Mouse (Mus musculus): ENCODE measurements at regions not wholly inside any gene's neighbourhood (a gene's known extent, or its start where the extent isn't known, plus 50 kb on each side); places are given as distances from the start of the nearest gene placed in this dataset.

- no peaks in the 10 kb centered on the region for H3K36me3 ChIP-seq
- H3K27ac ChIP-seq: no peak overlapping the region
- H3K9me3 ChIP-seq (replicated peaks): no peaks in the 10 kb centered on the region
- WGBS: 83% methylated on average over 2 of the region's 2 CpGs
- no peak for ATAC-seq (replicated peaks; ENCODE audit: low FRiP score)
- H3K9ac ChIP-seq: no peak overlapping the region
- peaks cover 11% of the 10 kb centered on the region; the same call in 1 of the 2 replicates for H3K4me1 ChIP-seq
- H3K4me3 ChIP-seq (replicated peaks): no peak overlapping the region
- H3K4me2 ChIP-seq: no peak overlapping the region
- H3K27me3 ChIP-seq: no peaks in the 10 kb centered on the region
Measured at GRCm38 (mm10) chr6:94998371-94998770, 118.7 kb upstream of the Kbtbd8 start.

DNA sequence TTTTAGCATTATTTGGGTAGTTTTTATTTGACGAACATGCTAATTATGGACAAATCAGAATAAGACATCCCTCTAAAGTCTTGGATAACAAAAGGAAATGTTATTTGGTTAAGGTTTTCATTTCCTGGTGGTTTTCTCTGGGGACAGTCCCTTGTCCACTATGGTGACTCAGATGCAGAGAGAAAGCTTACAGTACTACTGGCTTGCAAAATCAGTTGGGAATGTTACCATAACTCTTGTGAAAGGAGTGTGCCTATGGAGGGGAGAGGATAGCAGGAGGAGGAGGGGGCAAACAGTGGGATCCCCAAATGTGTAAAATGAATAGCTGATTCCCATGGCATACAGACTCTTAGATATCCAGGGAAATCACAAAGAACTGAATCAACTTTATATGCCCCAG lies 122.7 kb upstream of the Kbtbd8 start:
- Histone ChIP-seq H3K4me2 (no peak overlapping the region), H3K27me3 (no peaks in the 10 kb centered on the region), H3K9me3 (replicated peaks) (no peaks in the 10 kb centered on the region), H3K9ac (no peak overlapping the region), H3K27ac (no peak overlapping the region), H3K36me3 (no peaks in the 10 kb centered on the region), H3K4me1 (peaks cover 7% of the 10 kb centered on the region; the same call in 1 of the 2 replicates), H3K4me3 (replicated peaks) (no peak overlapping the region)
- ATAC-seq (replicated peaks; ENCODE audit: low FRiP score): no peak
- 96% methylated on average over 1 of the region's 1 CpGs for WGBS

- ATAC-seq (replicated peaks; ENCODE audit: low FRiP score): no peak
- Histone ChIP-seq H3K4me3 (replicated peaks) (no peak overlapping the region), H3K4me1 (no peaks in the 10 kb centered on the region), H3K9me3 (replicated peaks) (no peaks in the 10 kb centered on the region), H3K9ac (no peak overlapping the region), H3K27ac (no peak overlapping the region), H3K4me2 (no peak overlapping the region), H3K27me3 (no peaks in the 10 kb centered on the region), H3K36me3 (no peaks in the 10 kb centered on the region)
- 63% methylated on average over 5 of the region's 5 CpGs for WGBS
Measured at GRCm38 (mm10) chr6:94987427-94987826, 129.6 kb upstream of the Kbtbd8 start.

- no peaks in the 10 kb centered on the region for H3K4me1 ChIP-seq
- ATAC-seq (replicated peaks; ENCODE audit: low FRiP score): peak; percentile 60; the same call in 1 of the 2 replicates
- no peak overlapping the region for H3K27ac ChIP-seq
- no peak overlapping the region for H3K4me2 ChIP-seq
- no peaks in the 10 kb centered on the region for H3K27me3 ChIP-seq
- WGBS: 22% methylated on average over 4 of the region's 4 CpGs
- H3K9me3 ChIP-seq (replicated peaks): no peaks in the 10 kb centered on the region
- no peaks in the 10 kb centered on the region for H3K36me3 ChIP-seq
- H3K9ac ChIP-seq: no peak overlapping the region
- no peak overlapping the region for H3K4me3 ChIP-seq (replicated peaks)
Measured at GRCm38 (mm10) chr6:94986346-94986745, 130.7 kb upstream of the Kbtbd8 start.

- H3K27ac ChIP-seq: no peak overlapping the region
- no peaks in the 10 kb centered on the region for H3K36me3 ChIP-seq
- H3K4me2 ChIP-seq: no peak overlapping the region
- no peaks in the 10 kb centered on the region for H3K27me3 ChIP-seq
- 84% methylated on average over 3 of the region's 3 CpGs for WGBS
- ATAC-seq (replicated peaks; ENCODE audit: low FRiP score): no peak
- no peak overlapping the region for H3K9ac ChIP-seq
- H3K4me1 ChIP-seq: no peaks in the 10 kb centered on the region
- no peak overlapping the region for H3K4me3 ChIP-seq (replicated peaks)
- H3K9me3 ChIP-seq (replicated peaks): no peaks in the 10 kb centered on the region
Measured at GRCm38 (mm10) chr6:94984411-94984895, 132.6 kb upstream of the Kbtbd8 start.

DNA sequence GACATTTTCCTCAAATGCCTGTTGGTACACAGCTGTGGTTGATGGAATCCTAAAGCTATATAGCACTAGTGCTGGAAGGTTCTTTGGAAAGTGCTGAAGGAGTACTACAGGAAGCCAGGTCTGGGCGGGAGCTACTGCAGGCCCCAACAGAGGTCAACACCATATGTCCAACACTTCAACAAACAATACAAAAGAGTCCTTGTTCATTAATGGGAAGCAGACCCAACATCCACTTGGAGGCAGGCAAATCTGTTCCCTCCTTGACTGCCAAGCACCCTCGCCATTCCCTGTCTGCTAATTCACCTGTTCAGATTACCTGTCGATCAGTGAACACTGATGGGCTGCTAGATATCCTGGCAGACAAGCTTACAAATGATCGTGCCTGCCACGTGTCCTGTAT lies 148.4 kb upstream of the Kbtbd8 start:
- Histone ChIP-seq H3K4me3 (replicated peaks) (no peak overlapping the region), H3K9me3 (replicated peaks) (no peaks in the 10 kb centered on the region), H3K36me3 (no peaks in the 10 kb centered on the region), H3K4me1 (no peaks in the 10 kb centered on the region), H3K4me2 (no peak overlapping the region), H3K9ac (no peak overlapping the region), H3K27me3 (peaks cover 3% of the 10 kb centered on the region; the same call in 1 of the 2 replicates), H3K27ac (no peak overlapping the region)
- ATAC-seq (replicated peaks; ENCODE audit: low FRiP score): no peak
- WGBS: 68% methylated on average over 5 of the region's 5 CpGs

- no peak for ATAC-seq (replicated peaks; ENCODE audit: low FRiP score)
- Histone ChIP-seq H3K9ac (no peak overlapping the region), H3K9me3 (replicated peaks) (no peaks in the 10 kb centered on the region), H3K27ac (no peak overlapping the region), H3K4me3 (replicated peaks) (no peak overlapping the region), H3K36me3 (no peaks in the 10 kb centered on the region), H3K27me3 (peaks cover 3% of the 10 kb centered on the region; the same call in 1 of the 2 replicates), H3K4me1 (peaks cover 7% of the 10 kb centered on the region; the same call in 1 of the 2 replicates), H3K4me2 (no peak overlapping the region)
- WGBS: 4% methylated on average over 3 of the region's 3 CpGs
Measured at GRCm38 (mm10) chr6:94966962-94967361, 150.1 kb upstream of the Kbtbd8 start.

GRCm38 (mm10) chr6:94963204-94963603 lies 153.8 kb upstream of the Kbtbd8 start:
- H3K27ac ChIP-seq: no peak overlapping the region
- no peak for ATAC-seq (replicated peaks; ENCODE audit: low FRiP score)
- 80% methylated on average over 4 of the region's 4 CpGs for WGBS

GRCm38 (mm10) chr6:94962411-94963087 lies 154.5 kb upstream of the Kbtbd8 start:
- no peaks in the 10 kb centered on the region for H3K36me3 ChIP-seq
- H3K4me2 ChIP-seq: no peak overlapping the region
- H3K9me3 ChIP-seq (replicated peaks): no peaks in the 10 kb centered on the region
- 36% methylated on average over 7 of the region's 7 CpGs for WGBS
- no peak overlapping the region for H3K9ac ChIP-seq
- peaks cover 3% of the 10 kb centered on the region; the same call in 1 of the 2 replicates for H3K27me3 ChIP-seq
- ATAC-seq (replicated peaks; ENCODE audit: low FRiP score): no peak
- H3K4me1 ChIP-seq: peaks cover 7% of the 10 kb centered on the region; the same call in 1 of the 2 replicates
- no peak overlapping the region for H3K27ac ChIP-seq
- no peak overlapping the region for H3K4me3 ChIP-seq (replicated peaks)

More at GRCm38 (mm10) chr6:94963204-94963603, 153.8 kb upstream of the Kbtbd8 start:
- no peaks in the 10 kb centered on the region for H3K9me3 ChIP-seq (replicated peaks)
- peaks cover 7% of the 10 kb centered on the region; the same call in 1 of the 2 replicates for H3K4me1 ChIP-seq
- peaks cover 3% of the 10 kb centered on the region; the same call in 1 of the 2 replicates for H3K27me3 ChIP-seq
- H3K9ac ChIP-seq: no peak overlapping the region
- no peak overlapping the region for H3K4me3 ChIP-seq (replicated peaks)
- no peak overlapping the region for H3K4me2 ChIP-seq
- H3K36me3 ChIP-seq: no peaks in the 10 kb centered on the region

DNA sequence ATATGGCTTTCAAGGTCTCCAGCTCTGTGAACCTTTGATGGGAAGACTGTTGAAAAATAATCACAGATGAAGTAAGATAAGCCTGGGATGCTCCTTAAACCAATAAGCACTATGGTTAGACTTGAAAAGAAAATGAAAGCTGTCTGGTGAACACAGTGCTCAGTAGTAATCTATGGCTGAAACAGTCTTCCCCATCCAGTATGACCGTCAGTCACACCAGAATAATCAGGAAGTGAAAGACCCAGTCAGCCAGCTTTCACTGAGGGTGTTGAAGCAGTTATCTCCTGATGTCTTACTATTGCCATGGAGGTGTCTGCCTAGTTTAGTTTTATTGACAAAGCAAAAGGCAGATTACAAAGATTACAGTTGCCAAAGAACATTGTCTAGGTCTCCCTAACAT lies 155.2 kb upstream of the Kbtbd8 start:
- 73% methylated on average over 1 of the region's 1 CpGs for WGBS
- no peak overlapping the region for H3K9ac ChIP-seq
- H3K4me2 ChIP-seq: no peak overlapping the region
- no peaks in the 10 kb centered on the region for H3K36me3 ChIP-seq
- peaks cover 7% of the 10 kb centered on the region; the same call in 1 of the 2 replicates for H3K4me1 ChIP-seq
- H3K9me3 ChIP-seq (replicated peaks): no peaks in the 10 kb centered on the region
- H3K27me3 ChIP-seq: peaks cover 3% of the 10 kb centered on the region; the same call in 1 of the 2 replicates
- ATAC-seq (replicated peaks; ENCODE audit: low FRiP score): no peak
- no peak overlapping the region for H3K4me3 ChIP-seq (replicated peaks)
- H3K27ac ChIP-seq: no peak overlapping the region

DNA sequence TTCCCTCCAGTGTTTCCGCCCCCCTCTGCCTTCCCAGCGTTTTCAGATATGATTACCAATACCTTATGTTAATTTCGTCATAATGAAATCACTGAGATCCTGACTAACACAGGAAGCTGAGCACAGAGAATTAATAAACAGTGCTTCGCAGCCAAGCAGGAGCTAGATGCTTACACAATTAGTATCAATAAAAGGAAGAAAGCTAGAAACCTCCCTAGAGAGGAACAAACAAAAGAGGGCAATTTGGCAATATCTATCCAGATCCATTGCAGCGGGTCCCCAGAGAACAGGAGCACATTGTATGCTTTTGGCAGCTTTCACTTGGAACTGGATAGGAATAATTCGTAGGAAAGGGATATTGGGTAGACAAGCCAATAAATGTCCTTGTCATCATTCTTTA lies 159.1 kb upstream of the Kbtbd8 start:
- WGBS: 82% methylated on average over 6 of the region's 6 CpGs
- no peak overlapping the region for H3K9ac ChIP-seq

GRCm38 (mm10) chr6:94957172-94957668 lies 159.8 kb upstream of the Kbtbd8 start:
- no peak for ATAC-seq (replicated peaks; ENCODE audit: low FRiP score)
- H3K27ac ChIP-seq: no peak overlapping the region
- no peaks in the 10 kb centered on the region for H3K4me1 ChIP-seq
- no peaks in the 10 kb centered on the region for H3K36me3 ChIP-seq
- no peak overlapping the region for H3K4me3 ChIP-seq (replicated peaks)
- H3K4me2 ChIP-seq: no peak overlapping the region
- no peaks in the 10 kb centered on the region for H3K9me3 ChIP-seq (replicated peaks)
- H3K9ac ChIP-seq: no peak overlapping the region
- no peaks in the 10 kb centered on the region for H3K27me3 ChIP-seq
- 80% methylated on average over 6 of the region's 6 CpGs for WGBS

More for the DNA sequence above, 159.1 kb upstream of the Kbtbd8 start:
- Histone ChIP-seq H3K4me1 (peaks cover 7% of the 10 kb centered on the region; the same call in 1 of the 2 replicates), H3K27me3 (no peaks in the 10 kb centered on the region), H3K4me3 (replicated peaks) (no peak overlapping the region), H3K27ac (no peak overlapping the region), H3K4me2 (no peak overlapping the region), H3K9me3 (replicated peaks) (no peaks in the 10 kb centered on the region), H3K36me3 (no peaks in the 10 kb centered on the region)
- ATAC-seq (replicated peaks; ENCODE audit: low FRiP score): no peak

Measured in kidney, embryonic 15.5 days (tissue).